Mouse (Mus musculus) embryonic facial prominence, embryonic 11.5 days (tissue): ENCODE results near the gene Nlrp1b. TPM values are rescaled to one million over a fixed set of nuclear protein-coding genes. Genes with fewer than 3 reads are reported as not detected.

ENCODE experiments used
- ATAC-seq: fragments of 200-750 bp; cut with Nextera tagmentation; replicated peaks from 2 replicates; pipeline ENCODE4 v1.8.0; 2017; ENCODE audit warnings: low read depth; ENCODE audit not compliant: insufficient number of reproducible peaks, low FRiP score, low TSS enrichment
- DNase-seq: peaks from one replicate; pipeline ENCODE4 v3.0.0-alpha.2; 2015; ENCODE audit warnings: low spot score
- H3K27ac ChIP-seq: fragments of 300-500 bp; sonication (generic); replicated peaks from 2 replicates; pipeline ENCODE4 v1.5.1; 2014; ENCODE audit warnings: mild to moderate bottlenecking, low read depth, low read length, control low read depth
- H3K27me3 ChIP-seq: fragments of 300-500 bp; sonication (generic); 2 replicates; pipeline ENCODE4 v1.6.1; 2014; ENCODE audit warnings: mild to moderate bottlenecking, low read length, moderate library complexity, mixed read lengths; ENCODE audit not compliant: control insufficient read depth, insufficient read depth
- H3K36me3 ChIP-seq: fragments of 300-500 bp; sonication (generic); replicated peaks from 2 replicates; pipeline ENCODE4 v1.6.1; 2014; ENCODE audit warnings: low read depth, mild to moderate bottlenecking, low read length, moderate library complexity, mixed read lengths; ENCODE audit not compliant: control insufficient read depth, insufficient read depth
- H3K4me1 ChIP-seq: fragments of 300-500 bp; sonication (generic); 2 replicates; pipeline ENCODE4 v1.6.1; 2014; ENCODE audit warnings: low read length, mixed read lengths; ENCODE audit not compliant: control insufficient read depth, insufficient read depth
- H3K4me2 ChIP-seq: fragments of 300-500 bp; sonication (generic); 2 replicates; pipeline ENCODE4 v1.6.1; 2014; ENCODE audit warnings: low read depth, mild to moderate bottlenecking, control low read depth, low read length, moderate library complexity
- H3K4me3 ChIP-seq: fragments of 300-500 bp; sonication (generic); 2 replicates; pipeline ENCODE4 v1.5.1; 2014; ENCODE audit warnings: low read depth, low read length, control low read depth
- H3K9ac ChIP-seq: fragments of 300-500 bp; sonication (generic); replicated peaks from 2 replicates; pipeline ENCODE4 v1.6.1; 2014; ENCODE audit warnings: mild to moderate bottlenecking, control low read depth, low read length
- H3K9me3 ChIP-seq: fragments of 300-500 bp; sonication (generic); replicated peaks from 2 replicates; pipeline ENCODE4 v1.6.1; 2016; ENCODE audit warnings: mild to moderate bottlenecking, low read length, inconsistent platforms, mixed read lengths; ENCODE audit not compliant: control insufficient read depth
- WGBS: fragments of 180-500 bp; shearing (Covaris S2); extraction: QIAGEN DNeasy Blood & Tissue Kit; methylation state at CpG from one replicate; pipeline ENCODE4 v1.1.7; 2014; 5-methylcytosine and 5-hydroxymethylcytosine counted together
- polyA plus RNA-seq: library from polyadenylated mRNA; unstranded; fragments of >200 nt; fragmentation: Nextera tagmentation; extraction: Ambion mirVana; gene quantifications from 2 replicates; pipeline ENCODE4 v1.2.1, GENCODE M21; 2014

The Nlrp1b gene
- polyA plus RNA-seq: not detected in 2 replicates

DNA sequence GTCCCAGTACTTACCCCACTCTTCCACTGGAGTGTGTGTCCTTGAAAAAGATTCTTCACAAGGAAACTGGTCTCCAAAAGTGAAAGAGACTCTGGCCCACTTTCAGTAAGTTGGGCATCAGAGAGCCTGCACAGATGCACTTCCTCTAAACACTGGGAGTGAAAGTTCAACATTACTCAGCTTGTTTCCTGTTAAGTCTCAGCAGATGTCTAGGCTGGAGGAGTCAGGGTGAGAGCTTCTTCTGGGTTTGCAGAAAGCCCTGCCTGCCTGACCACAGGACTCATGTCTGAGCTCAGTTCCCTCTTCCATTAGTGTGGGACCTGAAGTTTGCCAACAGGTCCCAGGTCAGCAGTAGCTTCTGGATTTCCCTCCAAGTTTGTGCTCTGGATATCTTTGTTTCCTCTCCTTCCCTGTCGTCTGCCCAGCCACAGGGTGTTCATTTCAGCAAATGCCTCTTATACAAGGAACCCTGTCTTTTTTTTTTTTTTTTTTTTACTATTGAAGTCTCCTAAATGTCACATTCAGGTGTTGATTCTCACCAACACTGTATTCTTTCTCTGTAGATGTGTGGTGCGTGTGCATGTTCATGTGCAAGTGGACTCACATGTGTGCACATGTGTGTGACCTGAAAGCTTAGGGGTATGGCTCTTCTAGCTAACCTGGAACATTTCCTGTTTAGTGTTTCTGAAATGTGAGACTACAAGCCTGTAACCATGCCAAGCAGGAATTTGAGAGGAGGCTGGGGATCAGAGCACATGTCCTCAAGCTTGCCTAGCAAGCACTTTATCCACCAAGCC is at the start of gene Nlrp1b:
Nlrp1b (minus strand) TSS at position 50 of the 797 bp plus-strand sequence.
- Histone ChIP-seq H3K27me3 (no peaks in the 10 kb centered on the region), H3K9me3 (no peaks in the 10 kb centered on the region), H3K4me3 (no peak within 1 kb of the TSS), H3K4me2 (no peak within 1 kb of the TSS), H3K27ac (no peak within 1 kb of the TSS), H3K4me1 (no peaks in the 10 kb centered on the region), H3K36me3 (no peaks in the 10 kb centered on the region), H3K9ac (no peak within 1 kb of the TSS)
- no peak for DNase-seq
- 65% methylated on average over 2 of the region's 2 CpGs for WGBS
- no peak for ATAC-seq

DNA sequence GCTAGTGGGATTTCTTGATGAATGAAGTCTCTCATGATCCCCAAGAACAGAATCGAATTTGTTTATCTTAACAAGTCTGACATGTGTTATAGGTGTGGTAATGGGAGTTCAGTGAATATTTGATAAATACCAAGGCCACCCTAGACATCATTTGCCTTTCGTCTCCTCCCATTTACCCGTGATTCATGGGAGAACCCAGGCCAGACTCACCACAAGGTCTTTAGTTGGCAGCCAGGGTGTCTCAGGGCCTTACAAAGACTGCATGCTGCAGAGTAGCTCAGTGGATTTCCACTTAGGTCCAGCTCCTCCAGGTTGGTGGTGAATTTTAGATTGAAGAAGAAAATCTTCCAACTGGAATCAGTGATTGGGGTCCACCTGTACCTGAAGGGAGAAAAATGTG is 30.5 kb upstream of the Nlrp1b start:
- Histone ChIP-seq H3K27me3 (no peaks in the 10 kb centered on the region), H3K4me2 (no peak overlapping the region), H3K36me3 (no peaks in the 10 kb centered on the region), H3K9me3 (no peaks in the 10 kb centered on the region), H3K4me3 (no peak overlapping the region), H3K9ac (no peak overlapping the region), H3K4me1 (no peaks in the 10 kb centered on the region), H3K27ac (no peak overlapping the region)
- no peak for ATAC-seq
- DNase-seq: no peak
- WGBS: 77% methylated on average over 3 of the region's 3 CpGs

DNA sequence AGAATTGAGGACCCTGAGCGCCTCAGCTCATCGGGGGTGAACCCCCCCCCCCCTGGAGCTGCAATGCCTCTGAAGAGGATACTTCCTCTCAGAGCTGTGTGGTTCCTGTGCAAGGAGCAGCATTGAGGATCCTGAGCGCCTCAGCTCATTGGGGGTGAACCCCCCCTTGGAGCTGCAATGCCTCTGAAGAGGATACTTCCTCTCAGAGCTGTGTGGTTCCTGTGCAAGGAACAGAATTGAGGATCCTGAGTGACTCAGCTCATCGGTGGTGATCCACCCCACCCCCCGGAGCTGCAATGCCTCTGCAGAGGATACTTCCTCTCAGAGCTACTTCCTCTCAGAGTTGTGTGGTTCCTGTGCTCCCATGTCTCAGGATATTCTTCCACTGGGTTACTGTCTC is 20.8 kb upstream of the Nlrp1b start:
- no peaks in the 10 kb centered on the region for H3K36me3 ChIP-seq
- DNase-seq: no peak
- no peak for ATAC-seq
- no peaks in the 10 kb centered on the region for H3K9me3 ChIP-seq
- H3K27me3 ChIP-seq: no peaks in the 10 kb centered on the region
- no peak overlapping the region for H3K4me2 ChIP-seq
- no peaks in the 10 kb centered on the region for H3K4me1 ChIP-seq
- no peak overlapping the region for H3K9ac ChIP-seq
- H3K27ac ChIP-seq: no peak overlapping the region
- WGBS: 80% methylated on average over 5 of the region's 5 CpGs
- H3K4me3 ChIP-seq: no peak overlapping the region

DNA sequence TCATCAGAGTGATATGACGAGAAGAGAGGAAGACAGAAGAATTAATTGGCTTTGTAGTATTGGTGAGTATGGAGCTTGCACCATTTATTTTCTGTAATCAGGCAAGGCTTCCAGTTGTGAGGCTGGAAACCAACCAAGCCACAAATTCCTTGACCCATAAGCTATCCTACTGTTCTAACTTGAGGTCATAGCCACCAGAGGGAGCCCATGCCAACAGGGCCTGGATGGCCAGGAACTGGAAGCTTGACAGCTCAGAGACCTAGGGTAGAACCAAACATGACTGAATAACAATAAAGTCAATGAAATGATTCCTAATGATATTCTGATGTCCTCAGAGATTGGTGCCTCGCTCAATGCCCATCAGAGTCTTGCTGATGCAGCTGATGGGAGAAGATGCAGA is 5.9 kb downstream of the Nlrp1b start:
- H3K9ac ChIP-seq: no peak overlapping the region
- ATAC-seq (no peak), DNase-seq (no peak)
- no peaks in the 10 kb centered on the region for H3K36me3 ChIP-seq
- H3K4me2 ChIP-seq: no peak overlapping the region
- H3K4me1 ChIP-seq: no peaks in the 10 kb centered on the region
- H3K27ac ChIP-seq: no peak overlapping the region
- no peaks in the 10 kb centered on the region for H3K27me3 ChIP-seq
- H3K9me3 ChIP-seq: no peaks in the 10 kb centered on the region
- H3K4me3 ChIP-seq: no peak overlapping the region
- 73% methylated on average over 2 of the region's 2 CpGs for WGBS

DNA sequence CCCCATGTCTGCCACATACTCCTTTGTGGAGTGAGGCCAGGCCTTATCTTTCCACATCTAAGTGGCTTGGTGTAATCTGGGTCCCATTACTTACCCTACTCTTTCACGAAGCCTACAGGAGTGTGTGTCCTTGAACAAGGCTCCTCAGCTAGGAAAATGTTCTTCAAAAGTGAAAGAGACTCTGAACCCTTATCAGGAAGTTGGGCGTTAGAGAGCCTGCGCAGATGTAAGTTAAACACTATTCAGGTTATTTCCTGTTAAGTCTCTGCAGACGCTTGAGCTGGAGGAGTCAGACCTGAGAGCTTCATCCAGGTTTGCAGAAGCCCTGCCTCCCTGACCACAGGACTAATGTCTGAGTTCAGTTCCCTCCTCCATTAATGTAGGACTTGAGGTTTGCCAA is 27.8 kb downstream of the Nlrp1b start:
- 83% methylated on average over 4 of the region's 4 CpGs for WGBS
- H3K4me1 ChIP-seq: no peaks in the 10 kb centered on the region
- no peak for ATAC-seq
- DNase-seq: no peak
- no peak overlapping the region for H3K4me3 ChIP-seq
- H3K4me2 ChIP-seq: no peak overlapping the region
- no peak overlapping the region for H3K9ac ChIP-seq
- no peaks in the 10 kb centered on the region for H3K9me3 ChIP-seq
- no peak overlapping the region for H3K27ac ChIP-seq
- H3K36me3 ChIP-seq: no peaks in the 10 kb centered on the region
- no peaks in the 10 kb centered on the region for H3K27me3 ChIP-seq

DNA sequence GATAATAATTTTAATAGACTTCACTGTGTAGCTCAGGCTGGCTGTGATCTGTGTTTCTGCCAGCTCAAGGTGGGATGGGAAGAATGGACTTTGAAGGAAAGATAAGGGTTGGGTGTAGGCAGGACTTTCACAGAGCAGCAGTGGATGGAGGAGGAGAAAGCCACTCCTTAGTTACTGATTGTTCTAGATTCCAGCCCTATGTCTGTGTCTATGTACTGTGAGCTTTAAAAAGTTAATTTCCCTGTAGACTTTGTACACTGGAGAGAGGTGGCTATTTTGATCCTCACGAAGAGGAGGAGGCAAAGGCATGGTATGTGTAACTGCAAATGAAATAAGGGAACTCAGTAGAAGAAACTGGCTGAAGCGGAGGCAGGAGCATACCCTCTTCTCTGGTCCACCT is 31.2 kb downstream of the Nlrp1b start:
- no peak for DNase-seq
- no peak for ATAC-seq
- Histone ChIP-seq H3K36me3 (no peaks in the 10 kb centered on the region), H3K9ac (no peak overlapping the region), H3K27ac (no peak overlapping the region), H3K9me3 (no peaks in the 10 kb centered on the region), H3K27me3 (no peaks in the 10 kb centered on the region), H3K4me2 (no peak overlapping the region), H3K4me1 (no peaks in the 10 kb centered on the region), H3K4me3 (no peak overlapping the region)
- WGBS: 81% methylated on average over 2 of the region's 2 CpGs

DNA sequence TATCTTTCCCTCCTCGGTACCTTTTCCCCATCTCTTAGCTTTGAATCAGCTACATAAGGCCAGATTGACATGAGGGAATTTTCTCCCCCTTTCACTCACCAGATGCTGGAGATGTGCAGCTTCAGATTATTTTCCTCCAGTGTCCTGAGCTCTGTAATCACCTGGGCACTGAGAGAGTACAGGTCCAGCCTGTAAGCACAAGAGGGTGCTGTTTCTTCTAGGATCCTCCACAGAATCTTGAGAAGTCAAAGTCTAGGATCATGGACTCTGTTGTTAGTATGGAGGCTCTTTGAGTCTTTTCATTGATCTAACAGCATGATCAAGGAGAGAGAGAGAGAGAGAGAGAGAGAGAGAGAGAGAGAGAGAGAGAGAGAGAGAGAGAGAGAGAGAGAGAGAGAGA is 60.9 kb downstream of the Nlrp1b start:
- no peak overlapping the region for H3K27ac ChIP-seq
- H3K36me3 ChIP-seq: no peaks in the 10 kb centered on the region
- no peak overlapping the region for H3K9ac ChIP-seq
- no peaks in the 10 kb centered on the region for H3K9me3 ChIP-seq
- H3K4me2 ChIP-seq: no peak overlapping the region
- H3K4me3 ChIP-seq: no peak overlapping the region
- no peaks in the 10 kb centered on the region for H3K4me1 ChIP-seq
- no peak for DNase-seq
- no peak for ATAC-seq
- WGBS: 61% methylated on average over 1 of the region's 1 CpGs
- no peaks in the 10 kb centered on the region for H3K27me3 ChIP-seq

DNA sequence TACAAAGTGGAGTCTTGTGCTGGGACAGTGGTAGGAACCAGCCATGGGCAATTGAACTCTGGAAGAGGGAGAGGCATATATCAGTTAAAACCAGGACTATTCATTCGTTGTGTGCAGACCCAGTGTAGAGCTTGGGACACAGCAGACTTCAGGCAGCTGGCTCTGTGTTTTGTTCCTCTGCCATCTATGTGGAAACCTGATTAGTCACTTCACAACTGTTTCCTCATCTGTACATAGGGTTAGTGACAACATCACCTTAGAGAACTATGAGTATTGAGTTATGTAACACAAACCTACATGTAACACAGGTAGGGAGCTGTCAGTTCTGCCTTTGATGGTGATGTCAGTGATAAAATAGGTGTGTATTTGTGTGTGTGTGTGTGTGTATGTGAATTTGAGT is 66.4 kb downstream of the Nlrp1b start:
- Histone ChIP-seq H3K4me2 (no peak overlapping the region), H3K9me3 (no peaks in the 10 kb centered on the region), H3K36me3 (no peaks in the 10 kb centered on the region), H3K27ac (no peak overlapping the region), H3K27me3 (no peaks in the 10 kb centered on the region), H3K9ac (no peak overlapping the region), H3K4me3 (no peak overlapping the region), H3K4me1 (no peaks in the 10 kb centered on the region)
- WGBS: 58% methylated on average over 1 of the region's 1 CpGs
- no peak for DNase-seq
- no peak for ATAC-seq
